Mouse (Mus musculus): ENCODE measurements around the gene Gm20422. TPM values are rescaled to one million over a fixed set of nuclear protein-coding genes. Genes with fewer than 3 reads are reported as not detected.

Gm20422 gene
- total RNA-seq, 4 experiments from 2014 or later, result 1.3 to 3.0 (median 1.7) TPM

DNA sequence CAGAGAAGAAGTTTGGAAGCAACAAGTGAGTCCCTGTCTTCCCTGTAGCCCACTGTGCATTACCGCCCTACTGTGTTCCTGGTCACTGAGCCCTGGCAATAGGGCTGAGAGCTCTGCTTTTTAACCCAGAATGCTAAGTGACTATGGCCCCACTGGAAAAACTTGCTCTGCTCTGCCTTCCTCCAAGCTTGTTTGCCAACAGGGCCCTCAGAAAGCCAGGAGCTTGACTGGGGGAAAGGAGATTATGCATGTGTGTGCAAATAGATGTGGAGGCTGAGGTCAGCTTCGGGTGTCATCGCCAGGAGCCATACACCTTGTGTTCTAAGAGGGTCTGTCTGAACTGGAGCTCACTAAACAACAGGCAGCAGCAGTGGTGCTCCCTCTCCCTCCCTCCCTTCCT, 19.4 kb upstream of the Gm20422 start:
- DNase-seq (ENCODE audit: low spot score in 2 of 2), result no peak

DNA sequence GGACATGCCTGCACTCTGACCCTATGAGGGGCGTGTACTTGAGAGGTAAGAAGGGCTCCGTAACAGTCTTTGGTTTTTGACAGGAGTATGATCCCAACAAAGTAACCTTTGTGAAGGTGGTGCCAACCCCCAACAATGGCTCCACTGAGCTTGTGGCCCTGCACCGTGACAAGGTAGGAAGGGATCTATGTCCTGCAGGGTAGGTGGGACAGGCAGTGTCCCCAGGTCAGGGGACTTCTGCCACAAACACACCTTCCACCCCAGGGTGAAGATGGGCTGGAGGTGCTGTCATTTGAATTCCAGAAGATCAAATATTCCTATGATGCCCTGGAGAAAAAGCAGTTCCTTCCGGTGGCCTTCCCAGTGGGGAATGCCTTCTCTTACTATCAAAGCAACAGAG, 19.0 kb upstream of the Gm20422 start:
- no peak for DNase-seq (ENCODE audit: low spot score in 2 of 2)

DNA sequence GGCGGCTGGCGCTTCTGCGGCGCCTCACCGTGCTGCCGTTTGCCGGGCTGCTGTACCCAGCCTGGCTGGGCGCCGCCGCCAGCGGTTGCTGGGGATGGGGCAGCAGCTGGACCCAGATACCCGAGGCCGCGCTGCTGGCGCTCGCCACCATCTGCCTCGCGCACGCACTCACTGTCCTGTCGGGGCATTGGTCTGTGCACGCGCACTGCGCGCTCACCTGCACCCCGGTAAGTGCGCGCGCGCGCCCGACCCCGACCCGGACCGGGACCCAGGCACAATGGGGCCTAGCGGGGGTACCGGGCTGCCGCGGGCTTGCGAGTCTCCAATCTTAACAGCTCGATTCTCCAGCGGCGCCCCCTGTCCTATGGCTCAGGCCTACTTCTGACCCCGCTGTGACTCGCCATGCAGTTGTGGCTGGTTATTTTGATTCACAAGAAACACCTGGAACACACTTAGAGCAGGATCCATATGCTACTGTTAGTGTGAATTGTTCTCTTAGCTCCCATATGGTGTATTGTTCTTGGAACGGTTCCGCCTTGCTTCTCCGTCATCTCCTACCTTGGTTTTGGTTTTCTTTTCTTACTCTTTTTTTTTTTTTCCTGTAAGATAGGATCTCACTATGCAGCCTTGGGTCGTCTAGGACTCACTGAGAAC, 16.9 kb upstream of the Gm20422 start:
- peak in 1 of 2 experiments; percentile 9 for DNase-seq (ENCODE audit: low spot score in 2 of 2)

DNA sequence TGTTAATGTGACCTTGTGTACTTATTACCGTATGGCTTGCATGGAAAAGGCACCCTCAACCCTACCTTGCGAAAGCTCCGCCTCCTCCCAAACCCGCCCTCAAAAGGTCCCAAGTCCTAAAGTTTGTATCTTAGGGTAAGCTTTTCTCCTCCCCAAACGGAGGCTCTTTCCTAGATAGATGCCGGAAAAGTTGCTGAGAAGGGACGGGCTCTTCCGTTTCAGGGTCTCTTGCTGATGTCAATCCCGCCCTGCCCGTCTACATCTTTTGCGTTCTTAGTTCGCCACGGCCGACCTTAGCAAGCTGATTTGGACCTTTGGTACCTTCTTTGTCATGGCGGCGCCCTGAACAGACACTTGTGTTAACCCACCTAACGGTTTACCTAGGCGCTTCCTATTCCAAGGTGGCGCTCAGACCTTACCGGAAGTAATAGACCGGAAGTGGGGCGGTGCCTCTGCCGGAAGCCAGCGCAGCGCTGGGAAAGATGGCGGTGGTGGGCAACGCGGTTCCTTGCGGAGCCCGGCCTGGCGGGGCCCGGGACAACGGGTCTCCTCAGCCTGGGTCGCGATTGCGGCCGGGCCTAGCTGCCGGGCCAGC, 16.2 kb upstream of the Gm20422 start, which contains the start of the genes Atp13a1 and Zfp866:
TSS of gene Atp13a1 (plus strand) at position 391 of the 595 bp plus-strand sequence.
TSS of gene Zfp866 (minus strand) at position 406 of the 595 bp plus-strand sequence.
- peak; percentile 63 to 76 for DNase-seq (ENCODE audit: low spot score in 2 of 2)

DNA sequence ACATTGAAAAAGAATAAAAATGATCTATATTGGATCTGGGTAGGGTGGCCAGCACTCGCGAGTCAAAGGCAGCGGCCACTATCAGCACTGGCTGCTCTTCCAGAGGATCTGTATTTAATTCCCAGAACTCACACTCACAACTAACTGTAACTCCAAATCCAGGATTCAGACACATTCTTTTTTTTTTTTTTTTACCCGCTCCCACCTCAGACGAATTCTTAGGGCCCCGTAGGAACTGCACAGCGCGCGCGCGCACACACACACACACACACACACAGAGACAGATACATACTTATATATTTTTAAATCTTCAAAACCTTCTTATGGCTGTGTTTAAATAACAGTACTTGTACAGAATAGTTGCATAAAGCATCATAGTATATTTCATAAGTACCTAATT, 15.7 kb upstream of the Gm20422 start:
- DNase-seq (ENCODE audit: low spot score in 2 of 2), result no peak

DNA sequence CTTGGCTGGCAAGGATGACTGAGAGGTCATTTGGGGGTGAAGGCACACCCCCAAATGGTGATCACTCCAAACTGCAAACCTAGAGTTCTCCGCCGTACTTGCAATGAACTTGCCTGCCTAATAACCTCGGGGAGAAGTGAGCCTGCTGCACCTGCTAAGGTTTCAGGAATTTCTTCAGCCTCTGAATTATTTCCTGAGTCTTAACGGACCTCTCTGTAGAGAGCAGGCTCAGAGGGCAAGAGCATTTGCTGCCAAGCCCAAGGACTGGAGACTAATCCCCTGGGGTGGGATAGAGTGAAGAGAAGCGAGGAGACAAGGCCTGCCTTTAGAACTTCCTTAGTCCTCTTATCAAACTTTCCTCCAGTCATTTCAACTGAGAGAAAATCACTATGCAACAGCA, 15.0 kb upstream of the Gm20422 start:
- DNase-seq (ENCODE audit: low spot score in 2 of 2), result no peak

DNA sequence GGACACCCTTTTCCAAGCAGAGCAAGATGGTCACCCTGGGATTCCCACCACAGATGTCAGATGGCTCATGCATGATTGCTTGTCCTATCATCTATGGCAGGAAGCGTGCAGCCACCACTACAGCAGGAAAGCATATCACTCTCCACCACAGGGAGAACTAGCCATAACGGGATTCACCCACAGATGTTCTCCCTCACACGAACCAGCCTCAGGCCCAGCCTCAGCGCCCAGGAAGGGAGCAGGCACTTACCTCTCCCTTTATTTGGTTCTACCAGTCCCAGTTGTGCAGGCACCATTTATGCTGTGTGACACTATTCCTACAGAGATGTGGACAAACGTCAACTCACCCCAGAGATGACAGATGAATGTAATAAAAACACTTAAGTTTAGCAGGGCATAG, 14.4 kb upstream of the Gm20422 start:
- no peak for DNase-seq (ENCODE audit: low spot score in 2 of 2)

DNA sequence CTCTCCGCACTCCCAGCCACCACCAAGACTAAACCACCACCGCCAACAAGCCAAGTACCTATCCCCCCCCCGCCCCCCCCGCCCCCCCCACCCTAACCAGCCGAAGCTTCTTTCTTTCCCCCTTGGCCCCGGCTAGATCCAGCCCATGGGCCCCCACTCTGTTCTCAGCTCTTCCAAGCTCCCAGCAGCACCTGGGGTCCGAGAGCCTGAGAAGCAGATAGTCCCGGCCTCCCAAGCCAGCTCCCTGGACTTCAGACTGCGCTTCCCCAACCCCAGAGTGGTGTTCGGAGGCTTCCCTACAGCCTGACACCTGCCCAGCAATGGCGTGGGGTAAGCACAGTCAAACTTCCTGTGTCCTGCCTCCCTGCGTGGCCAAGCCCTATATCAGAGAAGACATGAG, 2.4 kb upstream of the Gm20422 start:
- no peak for DNase-seq (ENCODE audit: low spot score in 2 of 2)

DNA sequence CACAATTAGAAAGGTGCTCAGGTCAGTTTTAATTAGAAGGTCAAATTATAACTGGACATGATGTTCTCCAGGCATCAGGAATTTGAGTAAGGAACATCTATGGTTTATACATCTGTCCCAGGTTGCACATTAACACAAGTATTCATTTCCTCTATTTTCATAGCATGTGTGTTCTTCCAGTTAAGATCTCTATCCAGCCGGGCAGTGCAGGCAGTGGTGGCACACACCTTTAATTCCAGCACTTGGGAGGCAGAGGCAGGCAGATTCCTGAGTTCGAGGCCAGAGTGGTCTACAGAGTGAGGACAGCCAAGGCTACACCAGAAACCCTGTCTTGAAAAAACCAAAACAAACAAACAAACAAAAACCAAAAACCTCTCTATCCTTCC, 456 bp upstream of the Gm20422 start:
- no peak for DNase-seq (ENCODE audit: low spot score in 2 of 2)

DNA sequence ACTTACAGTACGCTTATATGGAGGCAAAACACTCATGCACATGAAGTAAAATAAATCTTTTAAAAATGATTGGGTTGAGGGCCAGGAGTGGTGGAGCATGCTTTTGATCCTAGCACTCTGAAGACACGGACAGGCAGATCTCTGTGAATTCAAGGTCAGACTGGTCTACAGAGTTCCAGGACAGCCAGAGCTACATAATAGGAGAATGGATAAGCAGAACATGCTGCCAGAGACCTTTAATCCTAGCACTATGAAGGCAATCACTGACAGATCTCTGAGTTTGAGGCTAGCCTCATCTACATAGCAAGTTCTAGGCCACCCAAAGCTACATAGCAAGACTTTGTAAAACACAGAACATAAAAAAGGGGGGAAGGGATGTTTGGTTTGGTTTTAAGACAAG, 2.6 kb downstream of the Gm20422 start:
- no peak for DNase-seq (ENCODE audit: low spot score in 2 of 2)

DNA sequence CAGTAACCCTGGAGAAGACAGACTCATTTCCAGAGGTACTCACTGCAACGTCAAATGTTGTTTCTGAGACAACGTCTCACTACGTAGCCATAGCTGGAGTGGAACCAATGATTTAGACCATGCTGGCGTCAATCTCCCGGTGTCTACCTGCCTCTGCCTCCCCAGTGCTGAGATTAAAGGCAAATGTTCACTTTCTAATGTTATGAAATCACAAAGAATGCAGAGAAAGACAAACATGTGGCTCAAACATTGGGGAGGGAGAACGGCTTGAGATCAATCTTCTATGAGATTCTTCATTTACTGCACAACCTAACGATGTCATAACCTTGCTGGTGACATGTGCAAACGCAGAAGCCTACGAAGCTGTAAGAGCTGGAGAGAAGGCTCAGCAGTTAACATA, 3.5 kb downstream of the Gm20422 start:
- DNase-seq (ENCODE audit: low spot score in 2 of 2), result no peak

DNA sequence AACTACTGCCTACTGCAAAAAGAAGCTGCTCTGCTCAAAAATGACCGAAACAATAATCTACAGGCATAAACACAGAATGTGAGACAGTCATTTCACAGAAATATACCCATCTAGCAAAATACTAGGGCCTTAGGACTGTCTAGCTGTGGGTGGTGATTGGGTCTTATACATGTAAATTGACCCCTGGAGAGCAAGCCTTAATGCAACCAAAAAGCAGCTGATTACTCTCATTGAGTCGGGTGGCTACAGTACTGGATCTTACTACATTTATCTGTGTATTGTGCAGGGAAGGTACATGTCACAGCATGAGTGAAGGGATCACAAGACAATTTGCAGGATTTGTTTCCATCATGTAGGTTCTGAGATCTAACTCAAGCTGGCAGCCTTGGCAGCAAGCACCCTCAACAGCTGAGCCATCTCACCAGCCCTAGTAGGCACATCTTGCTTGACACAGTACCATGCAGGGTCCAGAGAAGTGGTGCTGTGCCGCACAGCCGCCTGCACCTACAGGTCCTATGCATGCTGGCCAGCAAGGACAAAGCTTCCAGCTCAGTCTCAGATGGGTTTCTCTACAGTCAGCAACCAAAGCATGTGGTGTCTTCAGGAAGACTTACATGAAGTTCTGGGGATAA, 12.8 kb downstream of the Gm20422 start:
- no peak for DNase-seq (ENCODE audit: low spot score in 2 of 2)

DNA sequence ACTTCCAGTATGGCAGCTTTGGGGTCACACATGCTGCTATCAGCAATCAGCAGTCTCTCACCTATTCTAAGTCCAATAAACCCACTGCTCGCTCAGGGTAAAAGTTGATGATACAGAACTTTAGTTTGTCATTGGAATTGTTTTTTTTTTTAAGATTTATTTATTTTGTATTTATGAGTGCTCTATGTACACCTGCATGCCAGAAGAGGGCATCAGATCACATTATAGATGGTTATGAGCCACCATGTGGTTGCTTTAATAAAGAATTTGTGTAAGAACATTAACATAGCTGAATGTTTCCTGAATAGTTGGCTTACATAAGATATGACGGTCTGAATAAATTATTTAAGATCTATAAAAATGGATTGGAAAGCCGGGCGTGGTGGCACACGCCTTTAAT, 16.4 kb downstream of the Gm20422 start:
- no peak for DNase-seq (ENCODE audit: low spot score in 2 of 2)

DNA sequence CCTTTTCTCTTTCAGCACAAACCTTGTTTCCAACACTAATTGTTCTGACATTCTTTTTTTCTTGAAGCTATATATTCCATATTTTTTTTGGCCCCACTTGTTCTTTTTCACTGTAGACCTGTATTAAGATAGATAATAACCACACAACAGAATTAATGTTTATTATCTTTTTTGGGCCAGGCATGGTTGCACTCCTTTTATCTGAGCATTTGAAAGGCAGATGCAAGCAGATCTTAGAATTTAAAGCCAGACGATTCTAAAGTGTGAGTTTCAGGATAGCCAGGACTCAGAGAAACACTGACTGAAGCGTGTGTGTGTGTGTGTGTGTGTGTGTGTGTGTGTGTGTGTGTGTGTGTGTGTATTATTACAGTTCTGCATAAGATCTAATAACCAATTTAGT, 22.2 kb downstream of the Gm20422 start:
- no peak for DNase-seq (ENCODE audit: low spot score in 2 of 2)

DNA sequence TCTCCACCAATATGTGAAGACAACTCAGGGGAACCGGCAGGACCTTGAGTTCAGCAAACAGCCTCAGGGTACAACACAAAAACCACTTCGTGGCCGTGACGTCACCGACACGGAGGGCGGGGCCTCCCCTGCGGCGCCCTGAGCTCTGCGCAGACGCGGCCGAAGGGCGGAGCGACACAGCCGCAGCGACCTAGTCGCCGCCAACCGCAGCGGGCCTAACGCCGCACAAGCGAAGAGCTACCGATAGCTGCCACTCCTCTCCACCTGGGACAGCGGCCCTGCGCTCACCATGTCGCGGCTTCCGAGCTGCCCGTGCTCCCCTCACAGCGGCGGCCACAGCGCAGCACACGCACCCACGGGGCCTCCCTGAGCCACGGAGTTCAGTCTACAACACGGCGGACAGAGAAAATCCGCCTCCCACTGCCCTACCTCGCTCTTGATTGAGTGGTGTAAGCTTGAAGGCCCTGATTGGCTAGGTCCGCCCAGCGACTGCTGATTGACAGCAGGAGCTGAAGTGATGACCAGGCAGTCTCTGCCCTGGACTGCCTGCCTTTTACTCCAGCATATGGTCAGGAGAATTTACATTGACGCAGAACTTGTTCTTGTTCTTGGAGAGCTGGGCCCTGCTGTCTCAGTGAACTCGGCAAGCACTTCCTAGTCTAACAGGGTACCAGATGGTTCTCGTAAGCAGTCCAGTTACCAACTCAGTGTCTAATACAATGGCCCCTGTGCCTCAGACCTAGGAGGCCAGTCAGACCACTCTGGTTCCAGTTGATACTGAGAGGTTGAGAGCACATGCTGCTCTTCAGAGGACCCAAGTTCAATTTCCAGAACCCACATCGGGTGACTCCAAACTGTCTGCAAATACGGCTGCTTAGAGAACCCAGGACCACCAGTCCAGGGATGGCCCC, 24.9 kb downstream of the Gm20422 start, which contains the start of gene Zfp963:
TSS of gene Zfp963 (minus strand) at position 427 of the 911 bp plus-strand sequence.
- peak; percentile 93 for DNase-seq (ENCODE audit: low spot score in 2 of 2)

DNA sequence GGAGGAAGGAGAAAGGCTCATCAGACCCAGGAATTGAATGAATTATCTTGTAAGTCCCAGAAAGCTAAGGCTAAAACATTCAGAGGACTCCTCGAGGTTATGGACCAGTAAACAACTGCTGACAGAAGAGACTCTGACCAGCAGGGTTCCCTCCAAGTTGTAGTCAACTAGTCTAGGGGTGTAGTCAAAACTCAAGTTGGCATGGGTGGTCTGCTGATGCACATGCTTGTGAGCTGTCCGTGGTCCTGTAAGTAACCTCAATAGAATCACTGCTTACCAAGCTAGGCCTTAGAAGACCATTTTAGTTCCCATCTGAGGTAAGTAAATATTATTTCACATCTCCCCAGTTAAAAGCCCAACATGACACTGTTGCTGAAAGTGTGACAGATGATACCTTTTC, 33.5 kb downstream of the Gm20422 start:
- no peak for DNase-seq (ENCODE audit: low spot score in 2 of 2)

DNA sequence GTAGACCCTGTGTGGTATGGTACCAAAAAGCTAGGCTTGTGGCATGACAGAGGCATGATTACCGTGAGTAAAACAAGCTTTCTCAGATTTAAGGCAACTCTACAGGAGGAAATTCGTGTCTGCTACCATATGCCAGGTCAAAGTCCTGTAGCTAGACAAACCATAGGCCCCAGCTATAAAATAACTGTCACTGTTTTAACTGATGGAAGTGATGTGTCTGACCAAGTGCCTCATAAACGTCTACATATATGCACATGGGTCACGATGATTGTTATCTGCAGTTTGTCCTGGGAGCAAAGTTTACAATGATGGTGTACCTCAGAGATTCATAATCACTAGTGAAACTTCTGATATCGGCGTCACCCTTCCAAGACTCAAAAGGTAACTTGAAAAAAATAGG, 33.9 kb downstream of the Gm20422 start:
- DNase-seq (ENCODE audit: low spot score in 2 of 2), result no peak

DNA sequence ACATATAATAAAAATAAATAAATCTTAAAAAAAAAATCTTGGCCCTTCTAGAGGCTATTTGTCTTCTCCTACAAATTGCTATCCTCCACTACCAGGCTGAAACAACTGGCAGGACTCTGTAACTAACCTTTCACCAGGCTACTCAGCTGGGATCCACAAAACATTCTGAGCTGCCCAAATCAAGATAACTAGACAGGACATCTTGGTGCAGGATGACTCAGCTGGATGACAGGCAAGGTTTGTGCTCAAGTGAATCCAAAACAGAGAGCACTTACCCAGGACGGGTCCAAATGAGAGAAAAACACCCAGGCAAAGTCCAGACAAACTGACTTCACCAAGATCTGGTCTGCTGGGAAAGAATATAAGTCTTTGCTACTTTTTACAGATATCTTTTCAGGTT, 39.2 kb downstream of the Gm20422 start:
- DNase-seq (ENCODE audit: low spot score in 2 of 2), result no peak

DNA sequence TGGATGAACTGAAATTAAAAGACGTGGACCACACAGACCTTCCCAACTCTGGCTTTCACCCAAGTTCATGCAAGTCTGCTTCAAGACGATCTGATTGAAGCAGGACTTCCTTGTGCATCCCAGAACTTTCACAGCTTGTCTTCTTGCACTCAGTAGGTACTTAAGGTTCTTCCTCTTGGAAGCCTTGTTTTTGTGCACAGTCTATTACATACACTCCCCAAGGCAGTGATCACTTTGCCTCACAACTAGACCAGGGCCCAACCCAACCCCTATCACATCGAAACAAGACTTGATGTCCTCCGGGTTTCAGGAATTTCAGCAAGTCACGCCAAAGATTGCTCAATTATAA, 57.5 kb downstream of the Gm20422 start:
- DNase-seq (ENCODE audit: low spot score in 2 of 2), result no peak

DNA sequence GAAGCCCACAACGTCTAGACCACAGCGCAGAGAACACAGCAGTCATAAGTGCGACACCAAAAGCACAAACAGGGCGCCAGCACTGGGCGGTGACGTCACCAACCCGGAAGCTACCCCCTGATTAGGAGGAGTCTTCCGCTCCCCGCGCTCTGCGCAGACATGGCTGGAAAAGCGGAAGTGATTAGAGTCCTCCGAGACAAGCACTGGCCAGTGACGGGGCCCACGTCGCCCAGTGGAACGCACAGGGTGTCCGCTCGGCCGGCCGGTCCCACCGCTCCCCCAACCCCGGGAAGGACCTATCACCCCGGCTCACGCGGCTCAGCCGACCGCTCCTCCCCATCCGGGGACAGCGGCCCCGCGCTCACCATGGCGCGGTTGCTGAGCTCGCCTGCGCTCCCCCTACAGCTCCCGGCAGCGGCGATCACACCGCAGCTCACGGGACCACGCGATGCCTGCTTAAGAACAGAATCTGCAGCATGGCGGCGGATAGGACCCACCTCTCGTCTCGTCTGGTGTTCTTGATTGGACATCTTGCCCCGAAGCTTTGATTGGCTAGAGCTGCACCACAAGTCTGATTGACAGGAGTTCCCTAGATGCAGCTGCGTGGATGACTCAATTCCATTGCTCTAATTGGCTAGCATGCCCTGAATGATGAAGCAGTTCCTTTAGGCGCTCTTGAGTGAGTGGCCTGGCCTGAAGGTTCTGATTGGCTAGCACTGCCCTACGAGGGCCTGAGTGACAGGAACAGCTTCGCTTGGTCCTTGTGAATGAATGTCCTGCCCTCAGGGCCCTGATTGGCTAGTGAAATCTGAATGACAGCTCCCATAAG, 58.1 kb downstream of the Gm20422 start:
- peak; percentile 94 to 96 for DNase-seq (ENCODE audit: low spot score in 2 of 2)

DNA sequence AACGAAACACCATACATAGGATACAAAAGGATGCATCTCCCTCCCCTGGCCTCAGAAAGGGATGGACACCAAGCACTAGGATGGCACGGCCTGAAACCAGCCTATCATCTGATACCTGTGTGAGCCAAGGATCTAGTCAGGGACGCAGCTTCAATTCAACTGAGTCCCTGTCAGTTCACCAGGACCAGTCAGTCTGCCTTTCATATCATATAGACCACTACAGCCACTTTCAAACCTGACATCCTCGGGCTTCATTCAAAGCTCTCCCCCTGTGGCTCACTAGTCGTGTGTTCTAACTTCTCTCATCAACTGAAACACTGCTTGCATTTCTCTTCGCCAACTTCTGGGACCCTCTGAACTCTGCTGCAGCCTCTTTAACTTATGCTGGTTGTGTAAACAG, 59.3 kb downstream of the Gm20422 start:
- DNase-seq (ENCODE audit: low spot score in 2 of 2), result no peak
